Mouse (Mus musculus) fat pad, adult 2 months (tissue): ENCODE measurements around the gene Serpinb6d.

ENCODE experiments used
- DNase-seq: peaks from one replicate; pipeline ENCODE4 v3.0.0-alpha.2; 2011; ENCODE audit warnings: low read depth, low spot score; ENCODE audit errors: extremely low read depth

The Serpinb6d gene

GRCm38 (mm10) chr13:33661105-33661504 is at the start of gene Serpinb6d:
Gene Serpinb6d, plus strand, starts transcription at chr13:33661405.
- no peak for DNase-seq

DNA sequence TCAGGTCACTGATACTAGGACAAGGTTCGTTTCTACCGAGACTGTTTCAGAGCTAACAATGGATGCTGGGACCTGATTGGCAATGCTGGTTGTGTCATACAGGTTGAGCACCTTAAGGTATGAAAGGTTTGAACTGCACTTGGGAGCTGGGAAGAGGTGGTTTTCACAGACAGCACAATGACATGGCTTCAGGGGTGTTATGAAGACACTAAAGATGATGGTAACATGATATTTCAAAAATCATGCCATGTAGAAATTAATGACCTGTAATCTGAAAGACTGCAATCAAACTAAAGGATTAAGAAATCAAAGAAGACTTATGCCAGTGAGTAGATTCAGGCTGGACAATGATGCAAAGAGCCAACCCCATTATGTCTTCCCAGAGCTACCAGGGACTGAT is 38.3 kb upstream of the Serpinb6d start:
- DNase-seq: peak; percentile 68

DNA sequence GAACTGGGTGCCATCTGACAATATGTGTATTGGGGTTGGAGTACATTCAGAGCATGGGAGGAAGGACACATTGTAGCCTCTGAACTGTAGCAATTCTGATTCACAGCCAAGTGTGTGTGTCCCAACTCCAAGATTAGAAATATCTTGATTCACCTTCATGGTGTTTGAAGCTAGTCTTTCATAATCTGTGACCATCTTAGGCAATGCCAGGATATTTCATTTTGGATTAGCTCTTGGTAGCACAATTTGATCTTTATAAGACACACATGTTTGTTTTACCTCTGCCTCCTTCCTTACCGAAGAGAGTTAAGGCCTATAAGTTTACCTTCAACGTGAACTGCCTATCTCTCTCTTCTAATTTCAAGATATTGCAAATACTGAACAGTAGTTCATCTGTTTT is 18.7 kb upstream of the Serpinb6d start:
- peak; percentile 87 for DNase-seq

- no peak for DNase-seq
Measured at GRCm38 (mm10) chr13:33662550-33662949, 1.3 kb downstream of the Serpinb6d start.

GRCm38 (mm10) chr13:33720296-33720695 is 59.1 kb downstream of the Serpinb6d start:
- no peak for DNase-seq
